Mouse (Mus musculus) liver, embryonic 11.5 days (tissue): ENCODE measurements around the gene Cntnap2. TPM values are rescaled to one million over a fixed set of nuclear protein-coding genes. Genes with fewer than 3 reads are reported as not detected.

ENCODE experiments used
- ATAC-seq: fragments of 200-750 bp; cut with Nextera tagmentation; replicated peaks from 2 replicates; pipeline ENCODE4 v1.8.0; 2017; ENCODE audit warnings: moderate number of reproducible peaks, mild to moderate bottlenecking, moderate TSS enrichment, moderate library complexity; ENCODE audit not compliant: low FRiP score
- DNase-seq: peaks from one replicate; pipeline ENCODE4 v3.0.0-alpha.2; 2017; ENCODE audit warnings: low spot score
- H3K27ac ChIP-seq: fragments of 300-500 bp; sonication (generic); 2 replicates; pipeline ENCODE4 v1.5.1; 2014; ENCODE audit warnings: mild to moderate bottlenecking, low read depth, low read length, control low read depth
- H3K27me3 ChIP-seq: fragments of 300-500 bp; sonication (generic); replicated peaks from 2 replicates; pipeline ENCODE4 v1.6.1; 2014; ENCODE audit warnings: low read length, mixed read lengths; ENCODE audit not compliant: control insufficient read depth, insufficient read depth
- H3K36me3 ChIP-seq: fragments of 300-500 bp; sonication (generic); 2 replicates; pipeline ENCODE4 v1.6.1; 2014; ENCODE audit warnings: mild to moderate bottlenecking, low read length, moderate library complexity, mixed read lengths; ENCODE audit not compliant: control insufficient read depth, insufficient read depth
- H3K4me1 ChIP-seq: fragments of 300-500 bp; sonication (generic); replicated peaks from 2 replicates; pipeline ENCODE4 v1.6.1; 2014; ENCODE audit warnings: low read length, mixed read lengths; ENCODE audit not compliant: control insufficient read depth, insufficient read depth
- H3K4me2 ChIP-seq: fragments of 300-500 bp; sonication (generic); 2 replicates; pipeline ENCODE4 v1.6.1; 2014; ENCODE audit warnings: mild to moderate bottlenecking, control low read depth, moderate library complexity
- H3K4me3 ChIP-seq: fragments of 300-500 bp; sonication (generic); 2 replicates; pipeline ENCODE4 v1.5.1; 2014; ENCODE audit warnings: low read depth, low read length, control low read depth
- H3K9ac ChIP-seq: fragments of 300-500 bp; sonication (generic); 2 replicates; pipeline ENCODE4 v1.6.1; 2014; ENCODE audit warnings: low read depth, low read length, control low read depth
- H3K9me3 ChIP-seq: fragments of 300-500 bp; sonication (generic); 2 replicates; pipeline ENCODE4 v1.6.1; 2016; ENCODE audit warnings: low read length, inconsistent platforms, mixed read lengths; ENCODE audit not compliant: control insufficient read depth
- WGBS: fragments of 180-500 bp; shearing (Covaris S2); extraction: QIAGEN DNeasy Blood & Tissue Kit; methylation state at CpG from one replicate; pipeline ENCODE4 v1.1.7; 2014; 5-methylcytosine and 5-hydroxymethylcytosine counted together
- polyA plus RNA-seq: library from polyadenylated mRNA; unstranded; fragments of >200 nt; fragmentation: Nextera tagmentation; extraction: Ambion mirVana; gene quantifications from 2 replicates; pipeline ENCODE4 v1.2.1, GENCODE M21; 2014

Cntnap2 gene
- polyA plus RNA-seq, 1 experiment from 2014 or later = 1.2 TPM

GRCm38 (mm10) chr6:45589084-45589483, 529.9 kb downstream of the Cntnap2 start:
- Histone ChIP-seq H3K4me2 (no peak overlapping the region), H3K27me3 (no peaks in the 10 kb centered on the region), H3K4me3 (no peak overlapping the region), H3K27ac (no peak overlapping the region), H3K4me1 (no peaks in the 10 kb centered on the region), H3K36me3 (no peaks in the 10 kb centered on the region), H3K9me3 (no peaks in the 10 kb centered on the region), H3K9ac (no peak overlapping the region)
- ATAC-seq (no peak), DNase-seq (no peak)

- ATAC-seq (no peak), DNase-seq (no peak)
- no peaks in the 10 kb centered on the region for H3K9me3 ChIP-seq
- H3K9ac ChIP-seq = no peak overlapping the region
- no peaks in the 10 kb centered on the region for H3K36me3 ChIP-seq
- H3K27ac ChIP-seq = no peak overlapping the region
- no peak overlapping the region for H3K4me2 ChIP-seq
- no peaks in the 10 kb centered on the region for H3K4me1 ChIP-seq
- H3K4me3 ChIP-seq = no peak overlapping the region
- no peaks in the 10 kb centered on the region for H3K27me3 ChIP-seq
Measured at GRCm38 (mm10) chr6:45647017-45647416, 587.9 kb downstream of the Cntnap2 start.

DNA sequence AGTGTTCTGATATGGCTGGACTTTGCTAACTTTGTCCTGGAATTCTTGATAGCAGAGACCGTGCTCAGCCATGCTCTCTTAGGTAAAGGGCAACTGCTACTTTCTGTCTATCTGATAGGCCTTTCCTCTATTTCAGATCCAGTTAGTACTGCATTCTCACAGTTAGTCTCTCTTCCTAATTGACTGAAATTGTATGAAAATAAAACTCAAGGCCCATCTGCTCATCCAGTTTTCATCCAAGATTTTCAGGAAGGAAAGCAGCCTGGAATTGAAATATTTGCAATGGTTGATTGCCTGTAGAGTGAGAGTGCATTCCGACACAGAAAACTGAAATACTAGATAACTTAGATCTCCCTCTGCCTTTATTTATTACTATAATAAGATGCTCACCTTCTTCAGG, 589.3 kb downstream of the Cntnap2 start:
- H3K36me3 ChIP-seq = no peaks in the 10 kb centered on the region

DNA sequence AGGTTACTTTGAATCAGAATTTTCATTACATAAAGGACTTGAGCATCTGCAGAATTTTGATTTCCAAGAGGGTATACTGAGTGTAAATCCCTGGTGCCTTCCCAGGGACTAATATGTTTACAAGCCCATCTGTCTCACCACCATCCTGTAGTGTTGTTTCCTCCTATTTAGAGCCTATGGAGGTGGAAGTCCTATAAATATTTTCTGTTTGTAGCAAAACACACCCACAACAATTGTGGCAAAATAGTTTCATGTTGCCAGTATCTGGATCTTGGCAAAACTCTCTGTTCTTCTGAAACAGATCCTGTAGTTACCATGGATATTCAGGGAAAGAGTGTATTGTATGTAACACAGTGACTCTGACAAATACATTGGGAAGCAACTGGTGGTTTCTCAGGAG, 641.1 kb downstream of the Cntnap2 start:
- no peak overlapping the region for H3K27ac ChIP-seq
- H3K27me3 ChIP-seq = no peaks in the 10 kb centered on the region
- no peak overlapping the region for H3K9ac ChIP-seq
- H3K4me1 ChIP-seq = no peaks in the 10 kb centered on the region
- no peaks in the 10 kb centered on the region for H3K9me3 ChIP-seq
- ATAC-seq (no peak), DNase-seq (no peak)
- H3K36me3 ChIP-seq = no peaks in the 10 kb centered on the region
- no peak overlapping the region for H3K4me2 ChIP-seq
- no peak overlapping the region for H3K4me3 ChIP-seq

More for the DNA sequence above, 589.3 kb downstream of the Cntnap2 start:
- H3K9me3 ChIP-seq = no peaks in the 10 kb centered on the region
- no peak overlapping the region for H3K4me2 ChIP-seq
- ATAC-seq (no peak), DNase-seq (no peak)
- H3K27ac ChIP-seq = no peak overlapping the region
- H3K4me1 ChIP-seq = no peaks in the 10 kb centered on the region
- 78% methylated on average over 2 of the region's 2 CpGs for WGBS
- no peak overlapping the region for H3K4me3 ChIP-seq
- no peaks in the 10 kb centered on the region for H3K27me3 ChIP-seq
- no peak overlapping the region for H3K9ac ChIP-seq

DNA sequence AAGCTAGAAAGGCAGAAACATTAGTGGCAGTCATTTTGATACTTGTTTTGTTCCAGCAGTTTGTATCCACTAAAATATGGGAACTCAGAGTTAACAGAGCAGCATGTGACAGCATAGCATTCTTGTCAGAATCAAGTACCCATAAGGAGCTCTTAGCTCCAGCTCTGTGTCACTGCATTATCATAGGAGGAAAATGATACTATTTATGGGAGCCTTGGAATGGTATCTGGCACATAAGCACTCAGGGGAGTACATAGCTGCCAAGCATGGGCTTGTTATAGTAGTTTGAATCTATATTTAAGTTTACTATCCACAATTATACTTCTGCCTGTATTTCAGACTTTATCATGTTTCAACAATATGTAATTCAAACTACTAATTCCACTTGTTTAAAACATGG, 732.5 kb downstream of the Cntnap2 start:
- Histone ChIP-seq H3K27ac (no peak overlapping the region), H3K4me2 (no peak overlapping the region), H3K9ac (no peak overlapping the region), H3K4me1 (no peaks in the 10 kb centered on the region), H3K9me3 (no peaks in the 10 kb centered on the region), H3K36me3 (no peaks in the 10 kb centered on the region), H3K27me3 (no peaks in the 10 kb centered on the region), H3K4me3 (no peak overlapping the region)
- DNase-seq (no peak), ATAC-seq (no peak)

- Histone ChIP-seq H3K4me3 (no peak overlapping the region), H3K27me3 (no peaks in the 10 kb centered on the region), H3K9me3 (no peaks in the 10 kb centered on the region), H3K9ac (no peak overlapping the region), H3K27ac (no peak overlapping the region), H3K36me3 (no peaks in the 10 kb centered on the region), H3K4me2 (no peak overlapping the region), H3K4me1 (no peaks in the 10 kb centered on the region)
- 70% methylated on average over 4 of the region's 4 CpGs for WGBS
- DNase-seq = no peak
- no peak for ATAC-seq
Measured at GRCm38 (mm10) chr6:45841626-45842341, 782.6 kb downstream of the Cntnap2 start.

GRCm38 (mm10) chr6:45843736-45844135, 784.6 kb downstream of the Cntnap2 start:
- no peak overlapping the region for H3K4me3 ChIP-seq
- no peak overlapping the region for H3K9ac ChIP-seq
- DNase-seq (no peak), ATAC-seq (no peak)
- H3K4me2 ChIP-seq = no peak overlapping the region
- H3K27ac ChIP-seq = no peak overlapping the region
- no peaks in the 10 kb centered on the region for H3K4me1 ChIP-seq
- H3K36me3 ChIP-seq = no peaks in the 10 kb centered on the region
- 57% methylated on average over 1 of the region's 1 CpGs for WGBS
- H3K9me3 ChIP-seq = no peaks in the 10 kb centered on the region
- no peaks in the 10 kb centered on the region for H3K27me3 ChIP-seq

DNA sequence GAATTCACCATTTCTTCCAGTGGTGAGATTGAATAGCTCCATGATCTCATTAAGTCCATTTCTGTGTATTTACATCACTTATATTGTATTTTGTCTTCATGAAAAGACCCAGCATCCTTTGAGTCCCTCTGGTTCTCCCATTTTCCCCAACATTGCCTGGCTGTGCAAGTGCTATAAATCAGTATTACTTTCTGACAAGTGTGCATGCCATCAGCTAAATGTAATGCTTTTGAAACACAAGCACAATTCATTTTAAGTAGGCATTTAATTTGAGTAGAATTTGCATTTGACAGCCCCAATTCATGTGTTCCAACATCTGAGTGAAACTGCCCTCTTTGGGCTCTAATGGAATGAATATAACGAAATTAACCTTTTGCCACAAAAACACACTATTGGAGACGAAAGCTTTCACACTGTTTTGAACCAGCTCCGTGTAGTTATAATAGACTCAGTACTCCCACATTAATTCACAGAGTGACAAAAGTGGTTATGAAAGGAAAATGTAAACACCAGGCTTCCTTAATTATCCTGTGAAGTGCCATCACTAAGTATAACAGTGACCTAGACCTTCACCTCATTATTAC, 812.3 kb downstream of the Cntnap2 start:
- Histone ChIP-seq H3K4me3 (no peak overlapping the region), H3K27me3 (no peaks in the 10 kb centered on the region), H3K27ac (no peak overlapping the region), H3K9ac (no peak overlapping the region), H3K9me3 (no peaks in the 10 kb centered on the region), H3K36me3 (no peaks in the 10 kb centered on the region), H3K4me1 (no peaks in the 10 kb centered on the region), H3K4me2 (no peak overlapping the region)
- 68% methylated on average over 3 of the region's 3 CpGs for WGBS
- ATAC-seq (no peak), DNase-seq (no peak)

GRCm38 (mm10) chr6:45885486-45885885, 826.3 kb downstream of the Cntnap2 start:
- ATAC-seq (no peak), DNase-seq (no peak)
- H3K4me2 ChIP-seq = no peak overlapping the region
- no peaks in the 10 kb centered on the region for H3K36me3 ChIP-seq
- H3K27me3 ChIP-seq = no peaks in the 10 kb centered on the region
- no peak overlapping the region for H3K27ac ChIP-seq
- H3K9me3 ChIP-seq = no peaks in the 10 kb centered on the region
- WGBS = 88% methylated on average over 1 of the region's 1 CpGs
- no peak overlapping the region for H3K9ac ChIP-seq
- H3K4me3 ChIP-seq = no peak overlapping the region
- no peaks in the 10 kb centered on the region for H3K4me1 ChIP-seq
